Mouse (Mus musculus) C2C12 (cell line): ENCODE measurements at regions not wholly inside any gene's neighbourhood (a gene's known extent, or its start where the extent isn't known, plus 50 kb on each side); places are given as distances from the start of the nearest gene placed in this dataset.

Source experiments
- CEBPB ChIP-seq: IDR thresholded peaks from one replicate; pipeline ENCODE4 v1.6.1; 2011; ENCODE audit warnings: low read depth, mild to moderate bottlenecking, control low read depth, moderate library complexity
- CTCF ChIP-seq: IDR thresholded peaks from one replicate; pipeline ENCODE4 v1.5.1; 2011; ENCODE audit not compliant: control insufficient read depth, insufficient read depth, insufficient read length
- FOSL1 ChIP-seq: IDR thresholded peaks from one replicate; pipeline ENCODE4 v1.8.0; 2011; ENCODE audit warnings: mild to moderate bottlenecking, low read length; ENCODE audit not compliant: poor library complexity, insufficient read depth, severe bottlenecking
- MAX ChIP-seq: IDR thresholded peaks from one replicate; pipeline ENCODE4 v1.6.1; 2011; ENCODE audit warnings: mild to moderate bottlenecking, control low read depth
- MYOD1 ChIP-seq: IDR thresholded peaks from one replicate; pipeline ENCODE4 v1.6.1; 2011; ENCODE audit warnings: low read depth; ENCODE audit not compliant: control insufficient read depth, insufficient read length
- MYOG ChIP-seq: IDR thresholded peaks from one replicate; pipeline ENCODE4 v1.6.1; 2011; ENCODE audit not compliant: control insufficient read depth, insufficient read length; ENCODE audit errors: extremely low read depth
- USF1 ChIP-seq: IDR thresholded peaks from one replicate; pipeline ENCODE4 v1.6.1; 2011; ENCODE audit warnings: low read depth, mild to moderate bottlenecking, control low read depth, moderate library complexity

DNA sequence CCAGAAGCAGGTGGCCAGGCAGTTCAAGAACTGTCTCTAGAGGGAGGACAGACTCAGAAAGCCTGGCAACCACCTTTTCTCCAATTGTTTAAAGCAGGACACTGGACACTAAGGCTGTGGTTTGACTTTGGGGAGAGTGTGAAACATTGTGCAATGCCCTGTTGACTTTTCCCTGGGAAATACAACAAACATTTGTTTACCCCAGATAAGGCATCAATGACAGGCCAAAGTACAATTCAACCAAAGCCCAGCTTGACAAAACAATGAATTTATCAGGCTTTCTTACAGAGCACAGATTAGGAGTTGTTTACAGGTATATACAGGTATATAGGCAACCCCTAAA lies 135.3 kb upstream of the Plxna2 start:
- TF ChIP-seq FOSL1 = no peak
- no peak for TF ChIP-seq CTCF
- no peak for TF ChIP-seq CEBPB
- no peak for TF ChIP-seq MYOG
- TF ChIP-seq USF1 = no peak
- no peak for TF ChIP-seq MAX
- no peak for TF ChIP-seq MYOD1
